Mouse (Mus musculus) heart, postnatal 0 days (tissue): Measurements from ENCODE around the gene C1galt1. TPM values are rescaled to one million over a fixed set of nuclear protein-coding genes. Genes with fewer than 3 reads are reported as not detected.

Source experiments
- ATAC-seq: fragments of 200-750 bp; cut with Nextera tagmentation; 2 replicates; pipeline ENCODE4 v1.8.0; 2017; ENCODE audit warnings: low read depth, moderate number of reproducible peaks, moderate library complexity; ENCODE audit not compliant: insufficient read depth
- DNase-seq: peaks from one replicate; pipeline ENCODE4 v3.0.0-alpha.2; 2016; ENCODE audit warnings: low spot score
- H3K27ac ChIP-seq: fragments of 300-500 bp; sonication (generic); 2 replicates; pipeline ENCODE4 v1.5.1; 2014; ENCODE audit warnings: low read depth, mild to moderate bottlenecking
- H3K27me3 ChIP-seq: fragments of 300-500 bp; sonication (generic); 2 replicates; pipeline ENCODE4 v1.6.1; 2014; ENCODE audit warnings: low read length, mixed read lengths; ENCODE audit not compliant: control insufficient read depth, insufficient read depth
- H3K36me3 ChIP-seq: fragments of 300-500 bp; sonication (generic); replicated peaks from 2 replicates; pipeline ENCODE4 v1.6.1; 2014; ENCODE audit warnings: low read length, mixed read lengths; ENCODE audit not compliant: control insufficient read depth, insufficient read depth
- H3K4me1 ChIP-seq: fragments of 300-500 bp; sonication (generic); 2 replicates; pipeline ENCODE4 v1.6.1; 2014; ENCODE audit warnings: antibody characterized with exemption; ENCODE audit not compliant: control insufficient read depth, insufficient read depth
- H3K4me2 ChIP-seq: fragments of 300-500 bp; sonication (generic); 2 replicates; pipeline ENCODE4 v1.6.1; 2014; ENCODE audit warnings: low read depth, mild to moderate bottlenecking, low read length, moderate library complexity
- H3K4me3 ChIP-seq: fragments of 300-500 bp; sonication (generic); 2 replicates; pipeline ENCODE4 v1.5.1; 2014; ENCODE audit warnings: low read depth, low read length
- H3K9ac ChIP-seq: fragments of 300-500 bp; sonication (generic); replicated peaks from 2 replicates; pipeline ENCODE4 v1.6.1; 2014; ENCODE audit warnings: low read depth, low read length, mixed read lengths
- H3K9me3 ChIP-seq: fragments of 300-500 bp; sonication (generic); replicated peaks from 2 replicates; pipeline ENCODE4 v1.6.1; 2016; ENCODE audit warnings: low read length; ENCODE audit not compliant: control insufficient read depth
- CTCF ChIP-seq: IDR thresholded peaks from 2 replicates; pipeline ENCODE4 v1.5.1; 2016; ENCODE audit warnings: antibody characterized with exemption, control low read depth, low read depth
- EP300 ChIP-seq: IDR thresholded peaks from 2 replicates; pipeline ENCODE4 v1.6.1; 2016; ENCODE audit warnings: antibody characterized with exemption, low read depth
- WGBS: fragments of 180-500 bp; shearing (Covaris S2); extraction: QIAGEN DNeasy Blood & Tissue Kit; methylation state at CpG from one replicate; pipeline ENCODE4 v1.1.7; 2014; 5-methylcytosine and 5-hydroxymethylcytosine counted together
- polyA plus RNA-seq: library from polyadenylated mRNA; unstranded; fragments of >200 nt; fragmentation: Nextera tagmentation; extraction: Ambion mirVana; gene quantifications from 2 replicates; pipeline ENCODE4 v1.2.1, GENCODE M21; 2015
- total RNA-seq: library from RNA; depleted of rRNA; stranded (reverse); fragments of >200 nt; gene quantifications from 2 replicates; pipeline ENCODE4 v1.2.3, GENCODE M21; 2014; ENCODE audit warnings: low replicate concordance; rRNA removed

C1galt1 gene
- total RNA-seq = 17.0 and 22.3 TPM in 2 replicates
- 2.3 and 2.4 TPM in 2 replicates for polyA plus RNA-seq

GRCm38 (mm10) chr6:7844802-7845679 is at the start of gene C1galt1:
C1galt1 (plus strand) TSS chr6:7844842.
- TF ChIP-seq CTCF (no peak), EP300 (no peak)
- Histone ChIP-seq H3K27me3 (no peaks in the 10 kb centered on the region), H3K4me3 (peak within 1 kb of the TSS; percentile 98), H3K4me1 (peaks cover 29% of the 10 kb centered on the region), H3K4me2 (peak within 1 kb of the TSS; percentile 75), H3K9ac (peak within 1 kb of the TSS; percentile 98), H3K27ac (peak within 1 kb of the TSS; percentile 98), H3K36me3 (no peaks in the 10 kb centered on the region), H3K9me3 (no peaks in the 10 kb centered on the region)
- DNase-seq (no peak), ATAC-seq (peak; percentile 73)
- WGBS = under 1% methylated on average over 58 of the region's 93 CpGs

DNA sequence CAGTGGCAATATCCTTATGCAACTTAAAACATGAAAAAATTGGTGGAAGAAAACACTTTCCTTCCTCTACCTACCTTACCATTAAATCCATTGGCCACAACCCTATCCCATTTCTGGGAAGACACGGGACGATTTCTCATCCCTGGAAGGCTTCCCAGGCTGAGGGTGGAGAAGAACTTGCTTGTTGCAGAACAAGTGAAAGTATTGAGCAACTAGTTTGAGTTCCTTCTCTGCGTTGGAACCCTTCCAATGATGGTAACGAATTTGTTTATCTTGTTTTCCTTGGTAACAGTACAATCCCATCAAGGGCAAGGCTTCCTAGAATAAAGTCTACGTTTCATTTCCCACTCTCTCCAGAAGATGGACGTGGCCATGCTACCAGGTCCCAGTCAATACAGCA is 44.7 kb upstream of the C1galt1 start:
- Histone ChIP-seq H3K27ac (no peak overlapping the region), H3K4me1 (no peaks in the 10 kb centered on the region), H3K4me3 (no peak overlapping the region), H3K36me3 (no peaks in the 10 kb centered on the region), H3K27me3 (no peaks in the 10 kb centered on the region), H3K9ac (no peak overlapping the region), H3K4me2 (no peak overlapping the region), H3K9me3 (no peaks in the 10 kb centered on the region)
- TF ChIP-seq CTCF (no peak), EP300 (no peak)
- DNase-seq (no peak), ATAC-seq (no peak)
- WGBS = 64% methylated on average over 6 of the region's 6 CpGs

DNA sequence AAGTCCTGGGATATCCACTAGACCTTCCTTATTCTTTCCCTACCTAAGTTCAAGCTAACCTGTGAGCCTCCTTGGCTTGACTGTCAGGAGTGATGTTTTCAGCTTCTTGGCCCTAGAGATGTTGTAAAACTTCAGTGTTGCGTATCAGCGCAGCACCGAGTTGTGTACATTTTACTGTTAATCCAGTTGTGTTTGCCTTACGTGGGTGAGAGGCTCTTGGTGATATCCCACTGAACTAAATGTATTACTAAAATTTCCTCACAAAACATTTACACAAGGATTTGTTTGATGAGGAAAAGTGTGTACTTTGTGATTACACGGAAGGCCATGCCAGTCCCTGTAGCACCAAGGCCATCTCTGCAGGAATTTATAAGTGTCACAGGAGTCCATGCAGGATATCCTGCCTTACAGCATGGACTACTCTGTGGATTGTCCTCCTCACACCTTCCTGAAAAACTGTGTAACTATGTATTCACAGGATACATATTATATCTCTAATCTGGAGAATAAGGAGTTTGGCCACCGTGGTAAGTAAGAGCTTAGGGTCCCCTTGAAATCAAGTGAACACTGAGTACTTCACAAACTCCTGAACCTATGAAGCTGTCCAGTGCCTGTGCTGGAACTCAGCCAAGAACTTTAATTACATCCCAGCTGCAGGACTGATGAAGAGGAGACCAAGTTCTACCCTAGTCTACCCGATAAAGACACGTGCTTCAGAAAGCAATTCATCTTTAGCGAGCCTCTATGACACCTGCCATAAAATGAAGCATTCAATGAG is 40.7 kb upstream of the C1galt1 start:
- Histone ChIP-seq H3K36me3 (no peaks in the 10 kb centered on the region), H3K27ac (no peak overlapping the region), H3K9ac (no peak overlapping the region), H3K9me3 (0 out of 2 replicates have a peak, but pooled peaks cover 3% of the 10 kb centered on the region), H3K4me1 (no peaks in the 10 kb centered on the region), H3K4me3 (no peak overlapping the region), H3K27me3 (no peaks in the 10 kb centered on the region), H3K4me2 (no peak overlapping the region)
- no peak for DNase-seq
- no peak for ATAC-seq
- 54% methylated on average over 9 of the region's 9 CpGs for WGBS
- TF ChIP-seq EP300 (no peak), CTCF (no peak)

- no peaks in the 10 kb centered on the region for H3K36me3 ChIP-seq
- WGBS = 33% methylated on average over 2 of the region's 2 CpGs
- DNase-seq (no peak), ATAC-seq (no peak)
- H3K4me1 ChIP-seq = no peaks in the 10 kb centered on the region
- no peak overlapping the region for H3K27ac ChIP-seq
- TF ChIP-seq CTCF (no peak), EP300 (no peak)
- H3K4me3 ChIP-seq = no peak overlapping the region
- H3K4me2 ChIP-seq = no peak overlapping the region
- no peaks in the 10 kb centered on the region for H3K27me3 ChIP-seq
- no peak overlapping the region for H3K9ac ChIP-seq
- H3K9me3 ChIP-seq = no peaks in the 10 kb centered on the region
Observed at GRCm38 (mm10) chr6:7814146-7814545, 30.5 kb upstream of the C1galt1 start.

GRCm38 (mm10) chr6:7816233-7816632 is 28.4 kb upstream of the C1galt1 start:
- no peaks in the 10 kb centered on the region for H3K36me3 ChIP-seq
- H3K4me3 ChIP-seq = no peak overlapping the region
- no peak overlapping the region for H3K9ac ChIP-seq
- DNase-seq (no peak), ATAC-seq (no peak)
- no peaks in the 10 kb centered on the region for H3K9me3 ChIP-seq
- WGBS = 80% methylated on average over 5 of the region's 5 CpGs
- no peak overlapping the region for H3K27ac ChIP-seq
- no peaks in the 10 kb centered on the region for H3K4me1 ChIP-seq
- TF ChIP-seq CTCF (no peak), EP300 (no peak)
- H3K27me3 ChIP-seq = no peaks in the 10 kb centered on the region
- H3K4me2 ChIP-seq = no peak overlapping the region
